In genomic region chr2:130068228-130068627, GRCm38 (mm10) we compare ENCODE assay signal across 9 mouse cellular contexts. TPM values are rescaled to one million over a fixed set of nuclear protein-coding genes. Genes with fewer than 3 reads are reported as not detected.
DNase-seq lines count a peak whose midpoint lies in the region; ATAC-seq lines count a peak whose summit lies in the region.
"Had no signal": no experiment of that assay in that cellular context is flagged by ENCODE, and none has a peak within 500 bp of the region (broad histone marks: within the 10 kb centered on the region; RNA-seq: fewer than 3 reads in every experiment).

No protein-coding gene starts in this region.

- no peak for ATAC-seq in activated CD4-positive, CD25-positive, alpha-beta regulatory T cell, adult 4 months

- DNase-seq in heart, adult 18-20 months, result peak; percentile 5 to 40
- no peak for DNase-seq in heart, adult 9 months (ENCODE audit: low spot score in 2 of 2)
- DNase-seq in ovary, postnatal 14 days (ENCODE audit: low spot score), result peak; percentile 31
- DNase-seq in ovary, adult 18-20 months (ENCODE audit: low spot score), result no peak
- DNase-seq in cerebellum, adult 8-10 months, result peak; percentile 22
- DNase-seq in left cerebral cortex, adult 18-20 months (ENCODE audit: low spot score in 2 of 2), result peak; percentile 28 to 53
- no peak for DNase-seq in B cell, adult 2 months

RNA-seq across cellular contexts. Expression of gene Tgm6, which starts 44.0 kb away (rescaled TPM):
- total RNA-seq in heart, adult 18-20 months (2021), result not detected
- total RNA-seq in left cerebral cortex, adult 18-20 months (2021), result under 1 TPM; 0.09 to 0.12 TPM
- polyA plus RNA-seq in activated CD4-positive, CD25-positive, alpha-beta regulatory T cell, adult 4 months (2017; shearing (Covaris generic)), result not detected
- polyA plus RNA-seq: neural tube, embryonic 13.5 days had no signal

RNA-seq across cellular contexts. Expression of gene Tgm3, which starts 56.1 kb away (rescaled TPM):
- total RNA-seq in heart, adult 18-20 months (2021), result under 1 TPM in 1 of 2 experiments, not detected in 1; 0.21 TPM
- total RNA-seq in left cerebral cortex, adult 18-20 months (2021), result 1 to 10 TPM; 3.4 TPM
- polyA plus RNA-seq in activated CD4-positive, CD25-positive, alpha-beta regulatory T cell, adult 4 months (2017; shearing (Covaris generic)), result not detected

Comparison
In these comparisons a context has a peak if more than half of its experiments do, and no peak if none do; other contexts are left out.
1. DNase-seq: peak in heart, adult 18-20 months (2 of 2), ovary, postnatal 14 days (single experiment), cerebellum, adult 8-10 months (single experiment) and left cerebral cortex, adult 18-20 months (2 of 2); none in heart, adult 9 months (0 of 2), ovary, adult 18-20 months (single experiment) and B cell, adult 2 months (0 of 2).